Mouse (Mus musculus) layer of hippocampus, postnatal 25 days (tissue): ENCODE data around the gene Fbxw21. TPM values are rescaled to one million over a fixed set of nuclear protein-coding genes. Genes with fewer than 3 reads are reported as not detected.
"Not testable (repeated sequence)": the region's sequence is repeated elsewhere in the genome, so short reads cannot be mapped to it uniquely, and the experiment has no call there.

Experiments
- DNase-seq, 2 experiments: peaks; one replicate each; pipeline ENCODE4 v3.0.0; 2022; ENCODE audit warnings: mixed read lengths in 2 of 2, low spot score in 1 of 2; ENCODE audit errors: extremely low spot score in 1 of 2
- total RNA-seq, 2 experiments: library from RNA; stranded (reverse); gene quantifications; 2 replicates each; pipeline ENCODE4 v1.2.3; 2021

The Fbxw21 gene
- not detected for total RNA-seq

GRCm38 (mm10) chr9:109161941-109162340 lies at the start of gene Fbxw21:
Gene Fbxw21, minus strand, starts transcription at chr9:109162041.
- DNase-seq, result no peak

DNA sequence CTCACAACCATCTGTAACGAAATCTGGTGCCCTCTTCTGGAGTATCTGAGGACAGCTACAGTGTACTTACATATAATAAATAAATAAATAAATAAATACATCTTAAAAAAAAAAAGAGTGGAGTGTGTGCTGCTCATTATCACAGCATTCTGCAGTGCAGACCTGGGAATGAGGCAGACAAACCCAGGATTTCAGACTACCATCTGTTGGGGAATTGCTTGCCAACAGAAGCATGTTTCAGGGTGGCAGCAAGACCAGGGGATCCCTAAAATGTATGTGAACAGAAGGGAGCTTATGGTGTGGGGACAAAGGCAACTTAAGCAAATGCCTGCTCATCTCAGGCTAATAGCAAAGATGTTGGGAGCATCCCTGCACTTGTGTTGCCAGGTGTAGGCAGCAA lies 39.5 kb upstream of the Fbxw21 start:
- DNase-seq, result not testable (repeated sequence)

- no peak for DNase-seq
Observed at GRCm38 (mm10) chr9:109200349-109200748, 38.5 kb upstream of the Fbxw21 start.

GRCm38 (mm10) chr9:109199353-109199752 lies 37.5 kb upstream of the Fbxw21 start:
- no peak for DNase-seq

GRCm38 (mm10) chr9:109195875-109196274 lies 34.0 kb upstream of the Fbxw21 start, which contains the start of gene Fbxw13:
Gene Fbxw13, minus strand, starts transcription at chr9:109195975.
- DNase-seq, result not testable (repeated sequence)

DNA sequence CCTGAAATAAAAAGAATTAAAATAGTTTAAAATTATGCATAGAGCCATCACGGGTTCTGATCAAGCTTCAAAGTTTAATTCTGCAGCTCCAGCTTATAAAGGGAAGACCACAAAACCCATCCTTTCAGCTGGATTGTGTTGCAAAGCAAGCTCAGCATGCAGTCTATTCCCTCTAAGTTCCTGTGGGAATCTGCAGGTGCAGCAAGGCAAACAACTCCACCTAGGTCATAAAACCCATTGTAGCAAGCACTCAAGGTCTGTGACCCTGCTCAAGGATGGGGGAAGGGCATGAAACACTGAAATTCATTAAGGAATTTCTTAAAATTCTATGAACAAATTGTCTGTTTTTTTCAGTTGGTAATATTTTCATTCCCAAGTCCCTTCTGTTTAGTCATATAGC lies 15.4 kb upstream of the Fbxw21 start:
- no peak for DNase-seq

GRCm38 (mm10) chr9:109176301-109176700 lies 14.5 kb upstream of the Fbxw21 start:
- no peak for DNase-seq

DNA sequence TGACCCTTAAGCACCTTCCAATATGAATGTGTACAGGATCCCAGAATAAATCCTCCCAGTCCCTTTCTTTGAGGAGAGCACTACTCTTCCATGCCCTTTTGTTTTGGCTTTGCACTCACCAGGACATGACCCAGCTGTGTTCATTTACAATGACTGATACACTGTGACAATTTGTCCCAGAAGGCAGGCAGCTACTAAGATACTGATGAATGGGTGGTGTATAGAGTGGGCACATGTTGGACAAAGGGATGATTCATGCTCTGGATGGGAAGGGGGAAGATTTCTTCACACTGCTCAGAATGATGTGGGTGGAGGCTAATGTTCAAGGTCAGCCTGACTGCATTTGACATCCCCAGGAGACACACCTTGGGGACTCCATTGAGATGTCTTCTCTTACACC lies 5.5 kb upstream of the Fbxw21 start:
- no peak for DNase-seq

DNA sequence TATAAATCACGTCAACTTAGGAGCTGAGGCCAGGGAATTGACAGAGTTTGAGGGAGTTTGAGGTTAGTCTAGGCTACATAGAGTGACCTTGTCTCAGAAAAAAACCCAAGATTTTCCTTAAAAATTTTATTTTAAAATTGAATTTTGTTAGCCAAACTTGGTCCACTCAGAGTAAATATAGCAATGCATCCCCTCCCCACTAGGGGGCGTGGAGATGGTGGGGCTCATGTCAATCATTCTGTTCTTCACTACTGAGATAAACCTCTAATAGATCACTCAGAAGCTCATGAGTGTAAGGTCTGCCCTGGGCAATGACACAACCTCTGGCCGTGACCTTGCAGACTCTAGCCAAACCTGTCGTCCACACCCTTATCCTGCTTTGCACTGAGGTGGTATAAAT lies 21.4 kb downstream of the Fbxw21 start:
- not testable (repeated sequence) for DNase-seq

DNA sequence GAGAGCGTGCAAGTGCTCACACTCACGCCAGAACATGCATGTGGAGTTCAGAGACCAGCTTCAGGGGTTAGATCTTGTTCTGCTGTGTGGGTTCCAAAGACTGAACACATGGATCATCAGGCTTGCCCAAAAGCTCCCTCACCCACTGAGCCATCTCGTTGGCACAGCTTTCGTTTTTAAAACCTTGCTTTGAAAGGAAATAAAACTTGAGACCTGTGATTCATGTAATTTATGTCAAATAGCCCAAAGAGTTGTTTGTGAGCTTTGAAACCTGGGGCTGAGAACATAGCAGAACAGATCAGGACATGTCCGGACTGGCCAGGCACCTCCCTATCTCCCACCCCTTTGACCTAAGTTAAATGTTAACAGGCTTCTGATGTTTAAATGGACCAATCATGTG lies 31.8 kb downstream of the Fbxw21 start:
- no peak for DNase-seq

DNA sequence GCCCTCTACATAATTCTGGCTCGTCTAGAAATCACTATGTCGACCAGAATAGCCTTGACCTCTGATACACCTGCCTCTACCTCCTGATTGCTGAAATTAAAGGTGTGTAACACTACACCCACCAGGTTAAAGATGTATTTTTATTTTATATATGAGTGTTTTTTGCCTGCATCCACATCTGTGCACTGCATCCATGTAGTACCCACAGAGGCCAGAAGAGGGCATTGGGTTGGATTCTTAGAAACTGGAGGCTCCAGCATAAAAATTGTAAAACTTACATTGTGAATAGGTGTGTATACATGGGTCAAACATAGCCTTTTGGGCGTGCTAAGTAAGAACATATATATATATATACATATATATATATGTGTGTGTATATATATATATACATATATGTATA lies 33.6 kb downstream of the Fbxw21 start:
- DNase-seq, result peak in 1 of 2 experiments; percentile 64

DNA sequence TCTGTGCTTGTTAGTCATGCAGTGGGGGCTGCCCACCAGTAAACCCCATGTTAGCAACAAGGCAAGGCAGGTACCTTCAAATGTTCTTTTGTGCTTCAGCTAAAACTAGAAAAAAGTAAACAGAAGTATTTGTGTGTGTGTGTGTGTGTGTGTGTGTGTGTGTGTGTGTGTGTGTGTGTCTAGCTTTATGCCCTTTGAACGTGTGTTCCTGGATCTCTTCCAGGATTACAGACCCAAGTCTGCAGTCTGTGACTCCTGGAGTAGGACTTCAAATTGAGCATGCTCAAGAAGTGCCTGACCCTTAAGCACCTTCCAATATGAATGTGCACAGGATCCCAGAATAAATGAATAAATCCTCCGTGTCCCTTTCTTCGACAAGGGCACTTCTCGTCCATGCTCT lies 34.8 kb downstream of the Fbxw21 start:
- DNase-seq, result no peak

GRCm38 (mm10) chr9:109125481-109125880 lies 36.4 kb downstream of the Fbxw21 start:
- no peak for DNase-seq

- DNase-seq, result no peak
Observed at GRCm38 (mm10) chr9:109125043-109125442, 36.8 kb downstream of the Fbxw21 start.

DNA sequence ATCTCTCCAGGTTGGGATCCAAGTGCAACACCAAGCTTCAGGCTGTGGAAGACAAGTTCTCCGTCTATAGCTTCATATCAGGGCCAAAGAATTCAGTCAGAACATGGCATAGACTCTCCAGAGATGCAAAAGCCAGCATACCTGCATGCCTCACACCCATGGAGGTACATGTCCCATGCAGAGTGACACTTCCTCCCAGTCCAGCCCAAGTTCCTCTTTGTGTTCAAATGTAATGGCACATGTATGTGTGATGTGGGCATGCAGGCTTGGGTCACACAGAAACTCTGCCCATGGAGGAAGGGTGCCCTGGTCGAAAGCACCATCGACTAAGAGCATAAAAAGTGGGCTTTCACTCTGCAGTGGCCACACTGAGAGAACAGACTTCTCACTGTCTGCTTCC lies 37.7 kb downstream of the Fbxw21 start:
- no peak for DNase-seq

DNA sequence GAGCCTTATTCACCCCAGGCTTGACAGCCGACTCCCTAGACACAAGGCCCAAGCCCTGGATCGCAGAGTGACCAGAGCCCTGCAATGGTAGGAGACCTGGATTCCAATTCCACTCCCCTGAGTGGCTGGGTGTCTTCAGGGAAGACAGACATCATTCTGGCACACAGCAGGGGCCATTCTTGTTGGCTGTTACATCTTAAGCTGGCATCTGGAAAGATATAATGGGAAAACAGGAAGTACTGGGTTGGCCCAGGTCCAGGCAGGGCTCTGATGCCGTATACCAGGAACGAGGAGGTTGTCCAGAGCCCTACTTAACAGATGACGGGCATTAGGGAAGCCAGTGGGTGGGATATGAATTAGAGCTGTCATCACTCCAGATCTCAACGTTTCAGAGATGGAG lies 38.6 kb downstream of the Fbxw21 start:
- DNase-seq, result no peak

DNA sequence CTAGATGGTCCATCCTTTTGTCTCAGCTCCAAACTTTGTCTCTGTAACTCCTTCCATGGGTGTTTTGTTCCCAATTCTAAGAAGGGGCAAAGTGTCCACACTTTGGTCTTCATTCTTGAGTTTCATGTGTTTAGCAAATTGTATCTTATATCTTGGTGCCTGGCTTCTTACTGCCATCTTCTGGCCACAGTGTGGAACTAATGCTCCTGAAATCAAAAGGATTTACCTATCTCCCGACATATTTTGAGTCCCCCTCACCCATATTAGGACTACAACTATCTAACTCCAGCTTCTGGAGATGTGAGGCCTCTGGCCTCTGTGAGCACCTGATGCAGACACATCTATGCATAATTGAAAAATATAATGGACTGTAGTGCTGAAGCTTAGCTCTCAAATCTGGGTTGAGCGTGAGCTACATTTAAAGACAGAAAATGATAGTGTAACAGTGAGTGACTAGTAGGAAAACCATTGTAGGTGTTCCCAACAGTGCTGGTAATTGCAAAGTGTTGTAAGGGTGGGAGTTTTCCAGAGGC lies 39.2 kb downstream of the Fbxw21 start:
- DNase-seq, result no peak

GRCm38 (mm10) chr9:109120956-109121355 lies 40.9 kb downstream of the Fbxw21 start:
- no peak for DNase-seq

DNA sequence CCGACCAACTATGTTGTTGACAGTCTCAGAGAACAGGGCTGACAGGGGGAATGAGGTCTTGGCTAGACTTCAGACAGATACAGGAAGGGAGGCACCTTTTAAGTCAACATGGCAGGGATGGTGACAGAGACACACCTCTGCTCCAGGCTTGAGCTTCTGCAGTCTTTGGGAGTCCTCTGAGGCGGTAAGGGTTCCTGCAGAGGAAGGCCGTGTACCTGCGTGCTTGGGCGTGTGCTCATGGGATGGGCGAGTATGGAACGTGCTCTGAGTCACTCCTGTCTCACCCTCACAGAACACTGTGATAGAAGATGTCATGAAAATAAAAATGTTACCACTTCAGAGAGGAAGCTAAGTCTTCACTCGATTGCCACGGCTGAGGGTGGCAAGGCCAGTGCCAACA lies 42.3 kb downstream of the Fbxw21 start:
- DNase-seq, result no peak

- DNase-seq, result no peak
Observed at GRCm38 (mm10) chr9:109118106-109118505, 43.7 kb downstream of the Fbxw21 start.

DNA sequence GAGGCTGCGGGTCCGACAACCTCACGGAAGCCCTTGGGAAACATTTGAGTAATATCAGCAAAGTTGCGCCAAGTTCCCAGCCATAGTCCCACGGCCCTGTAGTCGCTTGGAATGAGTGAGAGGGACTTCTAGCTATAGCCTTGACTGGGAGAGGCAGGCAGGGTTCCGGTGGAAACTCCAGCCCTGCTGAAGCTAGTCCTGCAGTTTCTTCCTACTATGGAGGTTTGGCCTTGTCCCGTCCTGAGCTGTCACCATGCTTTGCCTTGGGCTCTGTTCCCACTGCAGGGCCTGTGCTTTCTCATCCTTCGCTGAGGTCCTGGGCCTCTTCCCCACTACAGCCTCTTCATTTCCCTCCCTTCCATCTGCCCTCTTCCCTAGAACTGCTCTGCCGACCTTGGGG lies 45.6 kb downstream of the Fbxw21 start:
- DNase-seq, result no peak

- DNase-seq, result no peak
Observed at GRCm38 (mm10) chr9:109114871-109115270, 47.0 kb downstream of the Fbxw21 start.

GRCm38 (mm10) chr9:109114276-109114675 lies 47.6 kb downstream of the Fbxw21 start:
- no peak for DNase-seq
